Mouse (Mus musculus) ES-E14 (cell line): ENCODE measurements around the gene Mpp6. TPM values are rescaled to one million over a fixed set of nuclear protein-coding genes. Genes with fewer than 3 reads are reported as not detected.
A peak's percentile ranks its signal among the peaks of the same experiment; 100 is the strongest.

Experiments used
- DNase-seq: peaks from one replicate; pipeline ENCODE4 v3.0.0-alpha.2; 2013; ENCODE audit warnings: low read depth, low spot score
- H3K27ac ChIP-seq: 2 replicates; pipeline ENCODE4 v1.5.1; 2012; ENCODE audit warnings: low read depth, mild to moderate bottlenecking, low read length, moderate library complexity, mixed read lengths; ENCODE audit not compliant: poor library complexity, insufficient read depth, severe bottlenecking
- H3K36me3 ChIP-seq: 2 replicates; pipeline ENCODE4 v1.6.1; 2012; ENCODE audit warnings: mild to moderate bottlenecking, low read length, moderate library complexity, mixed read lengths; ENCODE audit not compliant: control insufficient read depth, poor library complexity, insufficient read depth, severe bottlenecking
- H3K4me1 ChIP-seq, 2 experiments: fragments of 150-350 bp in 1 of 2; sonication (generic) in 1 of 2; 2 replicates each; pipeline ENCODE4 v1.6.1; 2012; ENCODE audit warnings: low read length in 2 of 2, mild to moderate bottlenecking in 1 of 2, mixed read lengths in 1 of 2; ENCODE audit not compliant: control insufficient read depth in 2 of 2, insufficient read depth in 2 of 2, poor library complexity in 1 of 2
- H3K4me3 ChIP-seq, 2 experiments: fragments of 150-350 bp in 1 of 2; sonication (generic) in 1 of 2; 2 replicates each; pipeline ENCODE4 v1.5.1; 2012; ENCODE audit warnings: low read length in 2 of 2, low read depth in 1 of 2, mild to moderate bottlenecking in 1 of 2, mixed read lengths in 1 of 2; ENCODE audit not compliant: insufficient read depth in 1 of 2, poor library complexity in 1 of 2, severe bottlenecking in 1 of 2
- H3K9ac ChIP-seq: 2 replicates; pipeline ENCODE4 v1.6.1; 2012; ENCODE audit warnings: low read depth, mild to moderate bottlenecking, low read length, mixed read lengths; ENCODE audit not compliant: poor library complexity, insufficient read depth, severe bottlenecking
- H3K9me3 ChIP-seq: fragments of 150-350 bp; sonication (generic); 2 replicates; pipeline ENCODE4 v1.6.1; 2012; ENCODE audit warnings: low read depth, mild to moderate bottlenecking, low read length; ENCODE audit not compliant: control insufficient read depth, insufficient read depth
- CHD2 ChIP-seq: IDR thresholded peaks from 2 replicates; pipeline ENCODE4 v1.6.1; 2014; ENCODE audit warnings: mild to moderate bottlenecking, low read depth, low read length, inconsistent platforms
- HCFC1 ChIP-seq: IDR thresholded peaks from 2 replicates; pipeline ENCODE4 v1.6.1; 2012; ENCODE audit warnings: low read length, inconsistent platforms, borderline replicate concordance; ENCODE audit not compliant: insufficient read depth
- MAFK ChIP-seq: IDR thresholded peaks from 2 replicates; pipeline ENCODE4 v1.6.1; 2014; ENCODE audit warnings: mild to moderate bottlenecking, low read depth, low read length, inconsistent platforms; ENCODE audit not compliant: insufficient read depth
- ZC3H11A ChIP-seq: IDR thresholded peaks from 2 replicates; pipeline ENCODE4 v1.6.1; 2012; ENCODE audit warnings: low read depth, mild to moderate bottlenecking, inconsistent platforms, low read length, borderline replicate concordance
- ZNF384 ChIP-seq: IDR thresholded peaks from 2 replicates; pipeline ENCODE4 v1.6.1; 2012; ENCODE audit warnings: low read depth, low read length, inconsistent platforms
- in situ Hi-C, 2 experiments: fragments of 600-800 bp; cut with MboI; formaldehyde crosslinking; loops; one replicate each; pipeline ENCODE4 v1.15.1; 2025; ENCODE audit warnings: low sequenced_read_pairs in 2 of 2, inconsistent platforms in 1 of 2; ENCODE audit not compliant: unreplicated experiment in 2 of 2
- total RNA-seq: library from RNA; depleted of rRNA; stranded (reverse); fragments of 300-350 nt; gene quantifications from 2 replicates; pipeline ENCODE4 v1.2.3, GENCODE M21; 2012

The Mpp6 gene
- total RNA-seq, 1 experiment = 64.2 TPM

GRCm38 (mm10) chr6:50120931-50121330 lies 10.9 kb downstream of the Mpp6 start:
- no peak for DNase-seq
- peaks cover 0 to 4% of the 10 kb centered on the region in 2 experiments; a peak in 3 of 4 replicates for H3K4me1 ChIP-seq
- in situ Hi-C loops = no loop called here
- no peak overlapping the region for H3K4me3 ChIP-seq
- no peaks in the 10 kb centered on the region for H3K9me3 ChIP-seq
- TF ChIP-seq ZC3H11A = no peak
- TF ChIP-seq CHD2 = no peak
- no peak for TF ChIP-seq HCFC1
- H3K9ac ChIP-seq = no peak overlapping the region
- H3K27ac ChIP-seq = no peak overlapping the region
- H3K36me3 ChIP-seq = peaks cover 2% of the 10 kb centered on the region; the same call in 1 of the 2 replicates

- no peak for DNase-seq
- Histone ChIP-seq H3K9ac (no peak overlapping the region; the same call in 1 of the 2 replicates), H3K9me3 (no peaks in the 10 kb centered on the region), H3K4me1 (peaks cover 0 to 5% of the 10 kb centered on the region in 2 experiments; a peak in 1 of 4 replicates), H3K4me3 (no peak overlapping the region), H3K27ac (no peak overlapping the region), H3K36me3 (peaks cover 2% of the 10 kb centered on the region; the same call in 1 of the 2 replicates)
- TF ChIP-seq CHD2 = no peak
- no peak for TF ChIP-seq ZC3H11A
- no peak for TF ChIP-seq ZNF384
- no peak for TF ChIP-seq MAFK
- no peak for TF ChIP-seq HCFC1
- in situ Hi-C loops = no loop called here
Measured at GRCm38 (mm10) chr6:50122835-50123234, 12.8 kb downstream of the Mpp6 start.

- H3K9me3 ChIP-seq = no peaks in the 10 kb centered on the region
- peak overlapping the region; percentile 53; the same call in 1 of the 2 replicates for H3K27ac ChIP-seq
- in situ Hi-C loops = no loop called here
- no peak for DNase-seq
- peaks cover 2% of the 10 kb centered on the region; the same call in 1 of the 2 replicates for H3K36me3 ChIP-seq
- peaks cover 0 to 5% of the 10 kb centered on the region in 2 experiments; a peak in 1 of 4 replicates for H3K4me1 ChIP-seq
- TF ChIP-seq ZC3H11A (no peak), ZNF384 (no peak), HCFC1 (no peak), MAFK (no peak)
- H3K4me3 ChIP-seq = no peak overlapping the region
- H3K9ac ChIP-seq = no peak overlapping the region
Measured at GRCm38 (mm10) chr6:50124197-50124596, 14.2 kb downstream of the Mpp6 start.

GRCm38 (mm10) chr6:50126331-50126730 lies 16.3 kb downstream of the Mpp6 start:
- H3K9ac ChIP-seq = no peak overlapping the region
- no peak overlapping the region for H3K4me3 ChIP-seq
- peaks cover 0 to 4% of the 10 kb centered on the region in 2 experiments; a peak in 1 of 4 replicates for H3K4me1 ChIP-seq
- H3K9me3 ChIP-seq = no peaks in the 10 kb centered on the region
- no peak for DNase-seq
- no peak for TF ChIP-seq CHD2
- no peak for TF ChIP-seq ZNF384
- TF ChIP-seq HCFC1 = no peak
- no peak for TF ChIP-seq ZC3H11A
- no peak for TF ChIP-seq MAFK
- no peak overlapping the region for H3K27ac ChIP-seq
- peaks cover 2% of the 10 kb centered on the region; the same call in 1 of the 2 replicates for H3K36me3 ChIP-seq
- in situ Hi-C loops = no loop called here

GRCm38 (mm10) chr6:50127536-50127935 lies 17.5 kb downstream of the Mpp6 start:
- TF ChIP-seq MAFK (no peak), HCFC1 (no peak), ZNF384 (no peak), ZC3H11A (no peak), CHD2 (no peak)
- H3K36me3 ChIP-seq = peaks cover 2% of the 10 kb centered on the region; the same call in 1 of the 2 replicates

More at GRCm38 (mm10) chr6:50127536-50127935, 17.5 kb downstream of the Mpp6 start:
- Histone ChIP-seq H3K4me3 (no peak overlapping the region), H3K9me3 (no peaks in the 10 kb centered on the region), H3K4me1 (peaks cover 0 to 4% of the 10 kb centered on the region in 2 experiments; a peak in 1 of 4 replicates), H3K9ac (no peak overlapping the region), H3K27ac (no peak overlapping the region)
- no peak for DNase-seq
- in situ Hi-C loops = no loop called here
